Comparison of ENCODE assay signal across 15 mouse cellular contexts in genomic region chr15:103259989-103260388, GRCm38 (mm10). TPM values are rescaled to one million over a fixed set of nuclear protein-coding genes. Genes with fewer than 3 reads are reported as not detected.
DNase-seq lines count a peak whose midpoint lies in the region; ATAC-seq and TF ChIP-seq lines count a peak whose summit lies in the region.
"Had no signal": no experiment of that assay in that cellular context is flagged by ENCODE, and none has a peak within 500 bp of the region (broad histone marks: within the 10 kb centered on the region; RNA-seq: fewer than 3 reads in every experiment).

No protein-coding gene starts in this region.

- no peaks in the 10 kb centered on the region for H3K9me3 ChIP-seq in lung, postnatal 0 days (ENCODE audit: low read length)
- no peaks in the 10 kb centered on the region for H3K9me3 ChIP-seq in liver, embryonic 16.5 days (replicated peaks; ENCODE audit: control insufficient read depth, low read length)
- H3K9me3 ChIP-seq: limb, embryonic 15.5 days; neural tube, embryonic 15.5 days had no signal

- no peak overlapping the region for H3K4me2 ChIP-seq in lung, postnatal 0 days (replicated peaks; ENCODE audit: low read depth, low read length)
- H3K4me2 ChIP-seq in liver, embryonic 16.5 days (ENCODE audit: low read depth, low read length): peak overlapping the region; percentile 37
- H3K4me2 ChIP-seq: limb, embryonic 15.5 days; neural tube, embryonic 15.5 days had no signal

- ATAC-seq in lung, postnatal 0 days: no peak
- ATAC-seq in erythroid progenitor cell, adult 5-6 weeks (replicated peaks; ENCODE audit: low FRiP score, poor library complexity, severe bottlenecking): 0 out of 2 replicates have a peak, but pooled peaks have one; percentile 39
- ATAC-seq in liver, embryonic 16.5 days (ENCODE audit: low read depth): no peak
- ATAC-seq in frontal cortex, adult (ENCODE audit: low TSS enrichment): no peak

- no peak overlapping the region for H3K4me3 ChIP-seq in lung, postnatal 0 days (ENCODE audit: low read depth, low read length)
- H3K4me3 ChIP-seq in liver, embryonic 16.5 days (ENCODE audit: low read depth, low read length): no peak overlapping the region
- H3K4me3 ChIP-seq: left cerebral cortex, adult 2 months; limb, embryonic 15.5 days; neural tube, embryonic 15.5 days had no signal

- no peak for TF ChIP-seq CTCF in lung, postnatal 0 days (IDR thresholded peaks at IDR 0.05)

- no peak for TF ChIP-seq EP300 in lung, postnatal 0 days (IDR thresholded peaks at IDR 0.05)

- H3K9ac ChIP-seq in lung, postnatal 0 days (replicated peaks; ENCODE audit: low read depth): no peak overlapping the region
- peak overlapping the region; percentile 8 for H3K9ac ChIP-seq in liver, embryonic 16.5 days (ENCODE audit: low read depth, low read length)
- H3K9ac ChIP-seq: limb, embryonic 15.5 days; neural tube, embryonic 15.5 days had no signal

- no peaks in the 10 kb centered on the region for H3K36me3 ChIP-seq in lung, postnatal 0 days (ENCODE audit: insufficient read depth, low read length)
- H3K36me3 ChIP-seq in liver, embryonic 16.5 days (ENCODE audit: control insufficient read depth, insufficient read depth): no peaks in the 10 kb centered on the region
- H3K36me3 ChIP-seq: limb, embryonic 15.5 days; neural tube, embryonic 15.5 days had no signal

- WGBS in lung, postnatal 0 days: 15% methylated on average over 1 of the region's 1 CpGs
- 16% methylated on average over 1 of the region's 1 CpGs for WGBS in liver, embryonic 16.5 days (ENCODE audit: insufficient replicate concordance)

- peaks cover 6% of the 10 kb centered on the region; the same call in 1 of the 2 replicates for H3K4me1 ChIP-seq in lung, postnatal 0 days (ENCODE audit: insufficient read depth, low read depth, low read length)
- peaks cover 52% of the 10 kb centered on the region for H3K4me1 ChIP-seq in liver, embryonic 16.5 days (ENCODE audit: control insufficient read depth, low read depth, low read length)

- peak; percentile 57 to 62 for DNase-seq in lung, adult 18-20 months
- no peak for DNase-seq in lung, postnatal 0 days (ENCODE audit: low spot score)
- DNase-seq in Muller cell, postnatal 12 days (ENCODE audit: inconsistent ontology term): peak; percentile 87
- DNase-seq in cerebellum, postnatal 25 days: no peak
- DNase-seq: cerebellum, adult 9-11 months; heart, adult 18-20 months; heart, postnatal 4 days; right cerebral cortex, adult 18-20 months; thymus, postnatal 4 days had no signal

- H3K27ac ChIP-seq in lung, postnatal 0 days (ENCODE audit: low read length): no peak overlapping the region; the same call in 1 of the 2 replicates
- peak overlapping the region; percentile 91 for H3K27ac ChIP-seq in liver, embryonic 16.5 days (ENCODE audit: low read length)
- H3K27ac ChIP-seq: left cerebral cortex, adult 2 months; limb, embryonic 15.5 days; neural tube, embryonic 15.5 days had no signal

- H3K27me3 ChIP-seq in lung, postnatal 0 days (replicated peaks; ENCODE audit: insufficient read depth, low read length): no peaks in the 10 kb centered on the region
- no peaks in the 10 kb centered on the region for H3K27me3 ChIP-seq in liver, embryonic 16.5 days (ENCODE audit: control insufficient read depth, insufficient read depth, low read depth, low read length)
- H3K27me3 ChIP-seq: limb, embryonic 15.5 days; neural tube, embryonic 15.5 days had no signal

RNA-seq across cellular contexts. Expression of gene Nfe2, which starts 1.8 kb away (rescaled TPM):
- 10.5 and 11.2 TPM in 2 replicates for polyA plus RNA-seq in lung, postnatal 0 days (2015; fragmentation: Nextera tagmentation; extraction: Ambion mirVana)
- total RNA-seq in erythroid progenitor cell, adult 5-6 weeks (2015; ENCODE audit: low replicate concordance): 368 and 436 TPM in 2 replicates
- total RNA-seq in erythroid progenitor cell, adult 5-6 weeks (2017; ENCODE audit: low replicate concordance): 353 and 370 TPM in 2 replicates
- 202 and 220 TPM in 2 replicates for polyA plus RNA-seq in liver, embryonic 16.5 days (2015; fragmentation: Nextera tagmentation; extraction: Ambion mirVana)
- total RNA-seq: left cerebral cortex, adult 2 months had no signal

RNA-seq across cellular contexts. Expression of gene Copz1, which starts 12.5 kb away (rescaled TPM):
- 162 and 163 TPM in 2 replicates for polyA plus RNA-seq in lung, postnatal 0 days (2015; fragmentation: Nextera tagmentation; extraction: Ambion mirVana)
- 158 and 167 TPM in 2 replicates for total RNA-seq in erythroid progenitor cell, adult 5-6 weeks (2015; ENCODE audit: low replicate concordance)
- 37.6 and 42.4 TPM in 2 replicates for total RNA-seq in erythroid progenitor cell, adult 5-6 weeks (2017; ENCODE audit: low replicate concordance)
- 194 TPM in 2 replicates for polyA plus RNA-seq in liver, embryonic 16.5 days (2015; fragmentation: Nextera tagmentation; extraction: Ambion mirVana)

RNA-seq across cellular contexts. Expression of gene Hnrnpa1, which starts 19.8 kb away (rescaled TPM):
- polyA plus RNA-seq in lung, postnatal 0 days (2015; fragmentation: Nextera tagmentation; extraction: Ambion mirVana): 200 and 211 TPM in 2 replicates
- 198 and 238 TPM in 2 replicates for total RNA-seq in erythroid progenitor cell, adult 5-6 weeks (2015; ENCODE audit: low replicate concordance)
- 338 and 377 TPM in 2 replicates for total RNA-seq in erythroid progenitor cell, adult 5-6 weeks (2017; ENCODE audit: low replicate concordance)
- polyA plus RNA-seq in liver, embryonic 16.5 days (2015; fragmentation: Nextera tagmentation; extraction: Ambion mirVana): 174 and 193 TPM in 2 replicates

RNA-seq across cellular contexts. Expression of gene Cbx5, which starts 20.4 kb away (rescaled TPM):
- 27.8 and 29.4 TPM in 2 replicates for polyA plus RNA-seq in lung, postnatal 0 days (2015; fragmentation: Nextera tagmentation; extraction: Ambion mirVana)
- 181 and 243 TPM in 2 replicates for total RNA-seq in erythroid progenitor cell, adult 5-6 weeks (2015; ENCODE audit: low replicate concordance)
- total RNA-seq in erythroid progenitor cell, adult 5-6 weeks (2017; ENCODE audit: low replicate concordance): 214 and 236 TPM in 2 replicates
- 40.6 and 45.9 TPM in 2 replicates for polyA plus RNA-seq in liver, embryonic 16.5 days (2015; fragmentation: Nextera tagmentation; extraction: Ambion mirVana)

RNA-seq across cellular contexts. Expression of gene Gpr84, which starts 50.4 kb away (rescaled TPM):
- 0.67 and 2.2 TPM in 2 replicates for polyA plus RNA-seq in lung, postnatal 0 days (2015; fragmentation: Nextera tagmentation; extraction: Ambion mirVana)
- 0.72 TPM in 1 of 2 replicates, not detected in the other for total RNA-seq in erythroid progenitor cell, adult 5-6 weeks (2015; ENCODE audit: low replicate concordance)
- total RNA-seq in erythroid progenitor cell, adult 5-6 weeks (2017; ENCODE audit: low replicate concordance): 3.9 TPM in 1 of 2 replicates, not detected in the other
- polyA plus RNA-seq in liver, embryonic 16.5 days (2015; fragmentation: Nextera tagmentation; extraction: Ambion mirVana): 1.0 and 1.1 TPM in 2 replicates
- total RNA-seq: heart, adult 18-20 months; heart, postnatal 4 days had no signal

Comparison
In these comparisons a context has a peak if more than half of its experiments do, and no peak if none do; other contexts are left out.
1. DNase-seq: peak in lung, adult 18-20 months (2 of 2) and Muller cell, postnatal 12 days (single experiment); none in lung, postnatal 0 days (single experiment) and cerebellum, postnatal 25 days (0 of 2).
2. RNA of gene Nfe2, which starts 1.8 kb away (polyA plus RNA-seq): 202 to 220 TPM in liver, embryonic 16.5 days; 10.5 to 11.2 TPM in lung, postnatal 0 days; every median in the first group is over 10 times any median in the second.